Mouse (Mus musculus) urinary bladder, postnatal 14 days (tissue): ENCODE measurements at regions not wholly inside any gene's neighbourhood (a gene's known extent, or its start where the extent isn't known, plus 50 kb on each side); places are given as distances from the start of the nearest gene placed in this dataset.
A peak's percentile ranks its signal among the peaks of the same experiment; 100 is the strongest.

ENCODE experiments used
- DNase-seq: peaks from one replicate; pipeline ENCODE4 v3.0.0; 2021; ENCODE audit warnings: low spot score

- no peak for DNase-seq
These were observed 77.0 kb upstream of the Lgr5 start for GRCm38 (mm10) chr10:115664567-115664966.

- DNase-seq = no peak
These were observed 89.1 kb upstream of the Lgr5 start for GRCm38 (mm10) chr10:115676661-115677060.

- no peak for DNase-seq
These were observed 93.5 kb upstream of the Lgr5 start for GRCm38 (mm10) chr10:115681115-115681514.

- DNase-seq = no peak
These were observed 104.4 kb upstream of the Lgr5 start for GRCm38 (mm10) chr10:115691939-115692338.

- no peak for DNase-seq
These were observed 106.6 kb upstream of the Lgr5 start for GRCm38 (mm10) chr10:115693986-115694833.

- DNase-seq = no peak
These were observed 114.3 kb upstream of the Tspan8 start for GRCm38 (mm10) chr10:115702358-115702757.

GRCm38 (mm10) chr10:115708623-115709022 is 108.0 kb upstream of the Tspan8 start:
- no peak for DNase-seq

- DNase-seq = peak; percentile 36
These were observed 102.7 kb upstream of the Tspan8 start for GRCm38 (mm10) chr10:115713896-115714295.

- DNase-seq = no peak
These were observed 100.5 kb upstream of the Tspan8 start for GRCm38 (mm10) chr10:115716178-115716577.

GRCm38 (mm10) chr10:115717064-115717463 is 99.6 kb upstream of the Tspan8 start:
- DNase-seq = no peak

- DNase-seq = no peak
These were observed 94.0 kb upstream of the Tspan8 start for GRCm38 (mm10) chr10:115722589-115722988.

GRCm38 (mm10) chr10:115742634-115743347 is 73.8 kb upstream of the Tspan8 start:
- no peak for DNase-seq

GRCm38 (mm10) chr10:115749844-115750243 is 66.8 kb upstream of the Tspan8 start:
- DNase-seq = no peak

- no peak for DNase-seq
These were observed 66.4 kb upstream of the Tspan8 start for GRCm38 (mm10) chr10:115750250-115750649.

- no peak for DNase-seq
These were observed 58.0 kb upstream of the Tspan8 start for GRCm38 (mm10) chr10:115758667-115759066.
